Mouse (Mus musculus): ENCODE measurements at regions not wholly inside any gene's neighbourhood (a gene's known extent, or its start where the extent isn't known, plus 50 kb on each side); places are given as distances from the start of the nearest gene placed in this dataset.

DNA sequence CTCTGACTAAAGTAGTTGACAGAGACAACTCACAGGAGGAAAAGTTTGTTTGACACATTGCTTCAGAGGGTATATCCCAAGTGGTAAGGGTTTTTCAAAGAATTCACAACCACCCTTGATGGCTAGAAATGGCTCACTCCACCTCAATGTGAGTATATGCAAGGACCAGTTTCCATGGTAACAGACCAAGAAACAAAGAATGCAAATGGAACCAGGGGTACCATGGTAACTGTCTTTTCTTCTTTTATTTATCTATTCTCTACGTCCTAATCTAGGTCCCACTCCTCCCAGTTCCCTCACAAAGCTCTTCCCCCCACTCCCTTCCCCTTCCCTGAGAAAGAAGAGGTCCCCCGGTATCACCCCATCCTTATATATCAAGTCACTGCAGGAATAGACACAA is 57.5 kb downstream of the Ins1 start:
- DNase-seq (ENCODE audit: low spot score) (no peak), ATAC-seq (ENCODE audit: low FRiP score, low read depth) (no peak)
- H3K27me3 ChIP-seq (ENCODE audit: control insufficient read depth, insufficient read depth, low read length) = no peaks in the 10 kb centered on the region
- no peak for TF ChIP-seq POLR2A (IDR thresholded peaks at IDR 0.05; ENCODE audit: borderline replicate concordance, extremely low read depth, insufficient read depth, insufficient read length)
- no peak overlapping the region for H3K9ac ChIP-seq (ENCODE audit: low read depth, low read length, severe bottlenecking)
- H3K27ac ChIP-seq (replicated peaks; ENCODE audit: low read depth, low read length) = no peak overlapping the region
- 58% methylated on average over 2 of the region's 2 CpGs for WGBS
- H3K4me1 ChIP-seq (ENCODE audit: control insufficient read depth, insufficient read depth, low read length) = no peaks in the 10 kb centered on the region
- no peaks in the 10 kb centered on the region for H3K36me3 ChIP-seq (ENCODE audit: control insufficient read depth, insufficient read depth, low read length)
- no peaks in the 10 kb centered on the region for H3K9me3 ChIP-seq (ENCODE audit: control insufficient read depth, low read length)
- H3K4me2 ChIP-seq (replicated peaks; ENCODE audit: low read depth, low read length, severe bottlenecking) = no peak overlapping the region
- no peak overlapping the region for H3K4me3 ChIP-seq (replicated peaks; ENCODE audit: low read length)

DNA sequence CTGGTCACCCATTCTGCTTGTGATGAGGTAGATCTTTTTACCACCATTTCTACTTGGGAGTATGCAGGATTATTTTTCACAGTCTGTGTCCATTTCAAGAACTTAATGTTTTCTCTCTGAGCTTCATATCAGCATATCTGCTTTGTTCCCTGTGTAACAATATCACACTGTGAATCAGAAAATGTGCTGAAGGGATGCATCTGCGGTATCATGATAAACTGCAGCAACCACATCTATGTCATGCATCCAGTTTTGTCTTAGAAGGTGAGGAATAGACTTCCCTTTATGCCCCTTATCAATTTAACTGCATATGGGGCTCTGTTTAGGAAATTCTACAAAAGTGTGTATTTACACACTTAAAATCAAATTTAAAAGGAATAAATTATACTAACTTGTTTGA is 67.3 kb downstream of the Ins1 start:
- H3K9ac ChIP-seq (ENCODE audit: low read depth, low read length, severe bottlenecking) = no peak overlapping the region
- no peaks in the 10 kb centered on the region for H3K9me3 ChIP-seq (ENCODE audit: control insufficient read depth, low read length)
- H3K27me3 ChIP-seq (ENCODE audit: control insufficient read depth, insufficient read depth, low read length) = no peaks in the 10 kb centered on the region
- H3K4me3 ChIP-seq (replicated peaks; ENCODE audit: low read length) = no peak overlapping the region
- H3K27ac ChIP-seq (replicated peaks; ENCODE audit: low read depth, low read length) = no peak overlapping the region
- WGBS = 85% methylated on average over 1 of the region's 1 CpGs
- no peaks in the 10 kb centered on the region for H3K36me3 ChIP-seq (ENCODE audit: control insufficient read depth, insufficient read depth, low read length)
- H3K4me1 ChIP-seq (ENCODE audit: control insufficient read depth, insufficient read depth, low read length) = no peaks in the 10 kb centered on the region
- no peak overlapping the region for H3K4me2 ChIP-seq (replicated peaks; ENCODE audit: low read depth, low read length, severe bottlenecking)
- TF ChIP-seq POLR2A (IDR thresholded peaks at IDR 0.05; ENCODE audit: borderline replicate concordance, extremely low read depth, insufficient read depth, insufficient read length) = no peak
- DNase-seq (ENCODE audit: low spot score) (no peak), ATAC-seq (ENCODE audit: low FRiP score, low read depth) (no peak)

DNA sequence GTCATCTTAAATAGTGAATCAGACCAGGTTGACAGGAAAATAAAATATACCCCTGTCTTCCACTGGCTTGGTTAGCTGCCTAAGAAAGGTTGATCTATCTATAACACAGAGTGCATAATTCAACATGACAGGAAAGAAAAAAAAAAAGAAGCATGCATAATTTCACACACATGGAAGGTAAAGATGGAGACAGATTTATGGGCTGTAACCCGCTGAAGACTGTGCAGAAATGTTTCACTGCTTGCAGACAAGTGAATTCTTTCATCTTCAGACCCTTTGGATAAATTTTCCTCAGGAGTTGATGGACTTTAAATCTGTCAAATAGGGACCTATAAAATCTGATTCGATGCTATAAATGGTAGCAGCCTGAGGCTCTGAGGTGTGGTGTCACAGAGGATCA is 91.1 kb downstream of the Ins1 start:
- no peak for TF ChIP-seq POLR2A (IDR thresholded peaks at IDR 0.05; ENCODE audit: borderline replicate concordance, extremely low read depth, insufficient read depth, insufficient read length)
- Histone ChIP-seq H3K9me3 (ENCODE audit: control insufficient read depth, low read length) (no peaks in the 10 kb centered on the region), H3K36me3 (ENCODE audit: control insufficient read depth, insufficient read depth, low read length) (no peaks in the 10 kb centered on the region), H3K4me2 (replicated peaks; ENCODE audit: low read depth, low read length, severe bottlenecking) (no peak overlapping the region), H3K4me1 (ENCODE audit: control insufficient read depth, insufficient read depth, low read length) (no peaks in the 10 kb centered on the region), H3K27me3 (ENCODE audit: control insufficient read depth, insufficient read depth, low read length) (no peaks in the 10 kb centered on the region), H3K4me3 (replicated peaks; ENCODE audit: low read length) (no peak overlapping the region), H3K9ac (ENCODE audit: low read depth, low read length, severe bottlenecking) (no peak overlapping the region), H3K27ac (replicated peaks; ENCODE audit: low read depth, low read length) (no peak overlapping the region)
- DNase-seq (ENCODE audit: low spot score) = peak; percentile 15
- 0 out of 2 replicates have a peak, but pooled peaks have one; percentile 37 for ATAC-seq (ENCODE audit: low FRiP score, low read depth)
- WGBS = 21% methylated on average over 2 of the region's 2 CpGs

DNA sequence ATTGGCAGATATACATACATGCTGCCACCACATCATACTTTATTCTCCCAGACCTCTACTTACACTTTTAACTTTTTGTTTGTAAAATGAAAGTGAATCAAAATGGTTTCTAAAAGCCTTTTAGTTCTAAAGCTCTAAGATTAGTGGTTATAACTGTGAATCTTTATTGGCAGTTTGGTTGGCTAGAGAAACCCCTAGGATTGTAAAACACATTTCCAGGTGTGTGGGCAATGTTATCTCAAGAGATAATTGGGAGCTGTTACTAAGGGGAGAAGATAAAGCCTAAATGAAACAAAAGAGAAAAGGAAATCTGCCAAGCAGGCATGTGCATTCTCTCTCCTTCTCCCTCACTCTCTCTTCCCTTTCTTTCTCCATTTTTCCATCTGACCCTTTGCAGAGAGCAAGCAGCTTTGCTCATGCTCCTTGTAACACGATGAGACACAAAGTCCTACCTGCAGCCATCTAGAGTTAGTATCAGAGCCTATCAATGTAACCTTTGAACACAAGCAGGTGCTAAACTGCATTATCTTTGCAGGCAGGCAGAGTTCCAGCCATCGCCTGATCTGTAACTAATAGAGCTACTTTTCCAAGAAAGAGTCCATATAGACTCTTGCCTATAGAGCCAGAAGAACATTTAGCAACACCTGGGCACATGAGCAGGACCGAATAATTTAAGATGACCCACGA is 110.9 kb downstream of the Ins1 start:
- no peak for TF ChIP-seq POLR2A (IDR thresholded peaks at IDR 0.05; ENCODE audit: borderline replicate concordance, extremely low read depth, insufficient read depth, insufficient read length)
- 81% methylated on average over 4 of the region's 4 CpGs for WGBS

DNA sequence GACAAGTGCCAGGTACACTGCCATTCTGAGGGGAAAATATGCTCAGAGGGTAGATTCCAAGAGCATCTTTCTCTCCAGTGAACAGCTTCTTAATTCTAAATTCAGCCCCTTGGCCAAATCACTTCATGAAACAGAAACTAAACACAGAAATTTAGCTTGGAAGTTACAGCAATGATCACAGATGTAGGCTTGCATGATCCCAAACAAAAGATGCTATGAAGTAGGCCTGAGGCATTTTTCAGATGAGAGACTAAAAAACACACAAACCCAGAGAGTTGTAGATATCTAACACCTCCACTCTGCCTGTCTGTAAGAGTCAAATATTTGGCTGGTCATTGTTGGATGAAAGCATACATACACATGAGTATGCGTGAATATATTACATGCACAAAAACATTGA is 142.6 kb downstream of the Ins1 start:
- H3K27ac ChIP-seq (replicated peaks; ENCODE audit: low read depth, low read length) = no peak overlapping the region
- no peak overlapping the region for H3K4me2 ChIP-seq (replicated peaks; ENCODE audit: low read depth, low read length, severe bottlenecking)
- no peaks in the 10 kb centered on the region for H3K4me1 ChIP-seq (ENCODE audit: control insufficient read depth, insufficient read depth, low read length)
- no peaks in the 10 kb centered on the region for H3K27me3 ChIP-seq (ENCODE audit: control insufficient read depth, insufficient read depth, low read length)
- DNase-seq (ENCODE audit: low spot score) (no peak), ATAC-seq (ENCODE audit: low FRiP score, low read depth) (no peak)
- 87% methylated on average over 1 of the region's 1 CpGs for WGBS
- no peak overlapping the region for H3K4me3 ChIP-seq (replicated peaks; ENCODE audit: low read length)
- H3K9ac ChIP-seq (ENCODE audit: low read depth, low read length, severe bottlenecking) = no peak overlapping the region
- H3K9me3 ChIP-seq (ENCODE audit: control insufficient read depth, low read length) = no peaks in the 10 kb centered on the region
- no peaks in the 10 kb centered on the region for H3K36me3 ChIP-seq (ENCODE audit: control insufficient read depth, insufficient read depth, low read length)
- no peak for TF ChIP-seq POLR2A (IDR thresholded peaks at IDR 0.05; ENCODE audit: borderline replicate concordance, extremely low read depth, insufficient read depth, insufficient read length)

More for the DNA sequence above, 110.9 kb downstream of the Ins1 start:
- no peaks in the 10 kb centered on the region for H3K4me1 ChIP-seq (ENCODE audit: control insufficient read depth, insufficient read depth, low read length)
- no peaks in the 10 kb centered on the region for H3K9me3 ChIP-seq (ENCODE audit: control insufficient read depth, low read length)
- DNase-seq (ENCODE audit: low spot score) = no peak
- no peaks in the 10 kb centered on the region for H3K27me3 ChIP-seq (ENCODE audit: control insufficient read depth, insufficient read depth, low read length)
- H3K4me3 ChIP-seq (replicated peaks; ENCODE audit: low read length) = no peak overlapping the region
- no peak overlapping the region for H3K4me2 ChIP-seq (replicated peaks; ENCODE audit: low read depth, low read length, severe bottlenecking)
- H3K9ac ChIP-seq (ENCODE audit: low read depth, low read length, severe bottlenecking) = no peak overlapping the region
- ATAC-seq (ENCODE audit: low FRiP score, low read depth) = no peak
- no peaks in the 10 kb centered on the region for H3K36me3 ChIP-seq (ENCODE audit: control insufficient read depth, insufficient read depth, low read length)
- no peak overlapping the region for H3K27ac ChIP-seq (replicated peaks; ENCODE audit: low read depth, low read length)
